Mouse (Mus musculus) liver, embryonic 14.5 days (tissue): ENCODE measurements at regions not wholly inside any gene's neighbourhood (a gene's known extent, or its start where the extent isn't known, plus 50 kb on each side); places are given as distances from the start of the nearest gene placed in this dataset.

ENCODE experiments used
- CTCF ChIP-seq: IDR thresholded peaks from 2 replicates; pipeline ENCODE4 v1.5.1; 2016; ENCODE audit warnings: antibody characterized with exemption, low read depth, control low read depth
- EP300 ChIP-seq: IDR thresholded peaks from 2 replicates; pipeline ENCODE4 v1.6.1; 2016; ENCODE audit warnings: antibody characterized with exemption, low read depth

DNA sequence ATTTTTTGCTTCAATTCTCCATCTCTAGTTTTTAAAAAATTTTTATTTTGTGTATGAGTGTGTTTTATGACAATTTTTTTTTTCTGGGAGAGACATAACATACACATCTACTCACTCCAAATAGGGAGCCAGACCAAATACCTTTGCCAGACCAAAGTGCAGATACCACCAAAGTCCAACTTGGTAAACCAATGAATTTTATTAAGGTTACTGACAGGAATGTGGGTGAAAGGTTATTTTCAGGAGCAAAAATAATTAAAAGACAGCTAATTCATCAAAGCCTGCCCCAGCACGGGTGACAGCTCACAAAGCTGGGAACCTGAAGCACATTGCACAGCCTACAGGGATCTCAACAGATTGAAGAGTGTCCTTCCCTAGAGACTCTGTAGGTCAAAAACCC, 146.6 kb upstream of the Smim15 start:
- TF ChIP-seq EP300 (no peak), CTCF (no peak)
